Mouse (Mus musculus) CD4-positive, CD25-positive, alpha-beta regulatory T cell, adult 4 months (primary cell): ENCODE data around the gene Tbx6. TPM values are rescaled to one million over a fixed set of nuclear protein-coding genes. Genes with fewer than 3 reads are reported as not detected.
A peak's percentile ranks its signal among the peaks of the same experiment; 100 is the strongest.

Experiments used
- ATAC-seq: one replicate; pipeline ENCODE4 v1.8.0; 2017
- polyA plus RNA-seq, 2 experiments: library from polyadenylated mRNA; unstranded; fragments of 100-300 nt; shearing (Covaris generic); gene quantifications; one replicate each; pipeline ENCODE4 v1.2.1; 2017

Tbx6 gene
- polyA plus RNA-seq, 2 experiments from 2014 or later = 5.9 to 7.5 TPM

- no peak for ATAC-seq
These were observed 37.5 kb downstream of the Tbx6 start for GRCm38 (mm10) chr7:126818818-126819217.

GRCm38 (mm10) chr7:126821835-126822511, 40.7 kb downstream of the Tbx6 start:
- ATAC-seq = peak; percentile 71

- no peak for ATAC-seq
These were observed 41.5 kb downstream of the Tbx6 start for GRCm38 (mm10) chr7:126822741-126823140.

- ATAC-seq = no peak
These were observed 42.0 kb downstream of the Tbx6 start for GRCm38 (mm10) chr7:126823202-126823711.

GRCm38 (mm10) chr7:126823940-126824339, 42.7 kb downstream of the Tbx6 start:
- ATAC-seq = no peak

- ATAC-seq = no peak
These were observed 44.1 kb downstream of the Tbx6 start for GRCm38 (mm10) chr7:126825403-126825802.

GRCm38 (mm10) chr7:126825952-126826351, 44.7 kb downstream of the Tbx6 start:
- no peak for ATAC-seq

- no peak for ATAC-seq
These were observed 50.3 kb downstream of the Tbx6 start, which contains the start of gene 4930451I11Rik for GRCm38 (mm10) chr7:126831539-126831938. Gene 4930451I11Rik (minus strand): TSS chr7:126831639.

- ATAC-seq = peak; percentile 92
These were observed 50.8 kb downstream of the Tbx6 start for GRCm38 (mm10) chr7:126832036-126832598.

GRCm38 (mm10) chr7:126833294-126833693, 52.0 kb downstream of the Tbx6 start:
- ATAC-seq = no peak

Other genes starting within 250 kb of the Tbx6 start
- 100 to 1,000 TPM; 228 to 250 TPM for gene Eif3c, start 215.1 kb upstream of the Tbx6 start, polyA plus RNA-seq
- 1 to 10 TPM in 1 of 2 experiments, under 1 TPM in 1; 0.36 to 1.5 TPM for gene Apobr, start 196.5 kb upstream of the Tbx6 start, polyA plus RNA-seq
- 100 to 1,000 TPM in 1 of 2 experiments, 10 to 100 TPM in 1; 79.9 to 150 TPM for gene Cln3, start 195.7 kb upstream of the Tbx6 start, polyA plus RNA-seq
- gene Il27, start 186.5 kb upstream of the Tbx6 start, polyA plus RNA-seq = not detected
- gene Nupr1, start 150.6 kb upstream of the Tbx6 start, polyA plus RNA-seq = under 1 TPM in 1 of 2 experiments, not detected in 1; 0.42 TPM
- 100 to 1,000 TPM in 1 of 2 experiments, 10 to 100 TPM in 1; 93.1 to 113 TPM for gene Sgf29, start 132.2 kb upstream of the Tbx6 start, polyA plus RNA-seq
- gene Sult1a1, start 105.1 kb upstream of the Tbx6 start, polyA plus RNA-seq = 1 to 10 TPM in 1 of 2 experiments, under 1 TPM in 1; 0.82 to 1.3 TPM
- gene Bola2, start 86.1 kb upstream of the Tbx6 start, polyA plus RNA-seq = 100 to 1,000 TPM in 1 of 2 experiments, 10 to 100 TPM in 1; 82.6 to 175 TPM
- 10 to 100 TPM; 10.6 to 21.4 TPM for gene Slx1b, start 85.7 kb upstream of the Tbx6 start, polyA plus RNA-seq
- 1,000 to 10,000 TPM; 2,251 to 2,782 TPM for gene Coro1a, start 73.7 kb upstream of the Tbx6 start, polyA plus RNA-seq
- gene Mapk3, start 21.9 kb upstream of the Tbx6 start, polyA plus RNA-seq = 10 to 100 TPM; 16.9 to 17.8 TPM
- 10 to 100 TPM; 13.9 to 17.4 TPM for gene Gdpd3, start 15.1 kb upstream of the Tbx6 start, polyA plus RNA-seq
- 10 to 100 TPM; 58.4 to 83.8 TPM for gene Ypel3, start 4.5 kb upstream of the Tbx6 start, polyA plus RNA-seq
- gene Ppp4c, start 11.0 kb downstream of the Tbx6 start, polyA plus RNA-seq = 100 to 1,000 TPM; 139 to 140 TPM
- not detected for gene Fam57b, start 16.2 kb downstream of the Tbx6 start, polyA plus RNA-seq
- gene 4930451I11Rik, start 50.2 kb downstream of the Tbx6 start, polyA plus RNA-seq = not detected
- gene Doc2a, start 65.9 kb downstream of the Tbx6 start, polyA plus RNA-seq = not detected
- gene Hirip3, start 80.5 kb downstream of the Tbx6 start, polyA plus RNA-seq = 10 to 100 TPM; 12.7 to 20.6 TPM
- 10 to 100 TPM; 53.9 to 55.7 TPM for gene Ino80e, start 80.9 kb downstream of the Tbx6 start, polyA plus RNA-seq
- gene Taok2, start 103.2 kb downstream of the Tbx6 start, polyA plus RNA-seq = 10 to 100 TPM; 15.3 to 15.6 TPM
- 10 to 100 TPM; 40.2 to 53.2 TPM for gene Tmem219, start 141.4 kb downstream of the Tbx6 start, polyA plus RNA-seq
- 1 to 10 TPM; 5.5 to 8.9 TPM for gene Kctd13, start 147.4 kb downstream of the Tbx6 start, polyA plus RNA-seq
- gene Asphd1, start 168.1 kb downstream of the Tbx6 start, polyA plus RNA-seq = under 1 TPM; 0.48 to 0.51 TPM
- gene Sez6l2, start 169.1 kb downstream of the Tbx6 start, polyA plus RNA-seq = 1 to 10 TPM; 1.5 to 1.8 TPM
- gene Cdipt, start 194.4 kb downstream of the Tbx6 start, polyA plus RNA-seq = 100 to 1,000 TPM; 121 to 152 TPM
- 1 to 10 TPM in 1 of 2 experiments, under 1 TPM in 1; 0.32 to 1.1 TPM for gene Cdiptos, start 194.6 kb downstream of the Tbx6 start, polyA plus RNA-seq
- gene Mvp, start 233.1 kb downstream of the Tbx6 start, polyA plus RNA-seq = 10 to 100 TPM; 13.7 to 20.9 TPM
- gene Pagr1b, start 235.0 kb downstream of the Tbx6 start, polyA plus RNA-seq = 1 to 10 TPM; 1.3 to 2.4 TPM
- 10 to 100 TPM; 49.2 to 70.1 TPM for gene Pagr1a, start 235.9 kb downstream of the Tbx6 start, polyA plus RNA-seq
- gene Gm42742, start 239.6 kb downstream of the Tbx6 start, polyA plus RNA-seq = 10 to 100 TPM; 12.5 to 49.1 TPM
- gene Prrt2, start 239.7 kb downstream of the Tbx6 start, polyA plus RNA-seq = 1 to 10 TPM; 2.6 to 3.3 TPM
- 10 to 100 TPM; 14.5 to 18.4 TPM for gene Maz, start 245.6 kb downstream of the Tbx6 start, polyA plus RNA-seq